Mouse (Mus musculus) limb, embryonic 14.5 days (tissue): ENCODE measurements at regions not wholly inside any gene's neighbourhood (a gene's known extent, or its start where the extent isn't known, plus 50 kb on each side); places are given as distances from the start of the nearest gene placed in this dataset.

Experiments used
- ATAC-seq: fragments of 200-750 bp; cut with Nextera tagmentation; 2 replicates; pipeline ENCODE4 v1.8.0; 2017; ENCODE audit warnings: low read depth, moderate number of reproducible peaks, moderate TSS enrichment; ENCODE audit not compliant: low FRiP score
- DNase-seq: peaks from one replicate; pipeline ENCODE4 v3.0.0-alpha.2; 2015; ENCODE audit warnings: low spot score
- H3K27ac ChIP-seq: fragments of 300-500 bp; sonication (generic); replicated peaks from 2 replicates; pipeline ENCODE4 v1.5.1; 2014; ENCODE audit warnings: low read depth, mild to moderate bottlenecking, low read length, moderate library complexity, mixed read lengths
- H3K27me3 ChIP-seq: fragments of 300-500 bp; sonication (generic); 2 replicates; pipeline ENCODE4 v1.6.1; 2014; ENCODE audit warnings: low read length, mixed read lengths; ENCODE audit not compliant: control insufficient read depth, insufficient read depth
- H3K36me3 ChIP-seq: fragments of 300-500 bp; sonication (generic); 2 replicates; pipeline ENCODE4 v1.6.1; 2014; ENCODE audit warnings: mild to moderate bottlenecking, low read length, moderate library complexity, mixed read lengths; ENCODE audit not compliant: control insufficient read depth, insufficient read depth
- H3K4me1 ChIP-seq: fragments of 300-500 bp; sonication (generic); 2 replicates; pipeline ENCODE4 v1.6.1; 2014; ENCODE audit warnings: antibody characterized with exemption, low read length, mixed read lengths; ENCODE audit not compliant: control insufficient read depth, insufficient read depth
- H3K4me2 ChIP-seq: fragments of 300-500 bp; sonication (generic); replicated peaks from 2 replicates; pipeline ENCODE4 v1.6.1; 2014; ENCODE audit warnings: low read depth, mild to moderate bottlenecking, low read length, moderate library complexity; ENCODE audit not compliant: severe bottlenecking
- H3K4me3 ChIP-seq: fragments of 300-500 bp; sonication (generic); replicated peaks from 2 replicates; pipeline ENCODE4 v1.5.1; 2014; ENCODE audit warnings: low read length
- H3K9ac ChIP-seq: fragments of 300-500 bp; sonication (generic); 2 replicates; pipeline ENCODE4 v1.6.1; 2014; ENCODE audit warnings: mild to moderate bottlenecking, low read depth, low read length, moderate library complexity; ENCODE audit not compliant: severe bottlenecking
- H3K9me3 ChIP-seq: fragments of 300-500 bp; sonication (generic); 2 replicates; pipeline ENCODE4 v1.6.1; 2016; ENCODE audit warnings: low read length; ENCODE audit not compliant: control insufficient read depth
- POLR2A ChIP-seq: fragments of 200-500 bp; IDR thresholded peaks from 2 replicates; pipeline ENCODE4 v1.8.0; 2012; ENCODE audit warnings: inconsistent platforms, mild to moderate bottlenecking, moderate library complexity, borderline replicate concordance; ENCODE audit not compliant: insufficient read depth, insufficient read length; ENCODE audit errors: extremely low read depth
- WGBS: fragments of 180-500 bp; shearing (Covaris S2); extraction: QIAGEN DNeasy Blood & Tissue Kit; methylation state at CpG from one replicate; pipeline ENCODE4 v1.1.7; 2014; 5-methylcytosine and 5-hydroxymethylcytosine counted together

GRCm38 (mm10) chr15:15443271-15443670, 1285.3 kb upstream of the Cdh9 start:
- no peak for TF ChIP-seq POLR2A
- ATAC-seq (no peak), DNase-seq (no peak)
- Histone ChIP-seq H3K9ac (no peak overlapping the region), H3K4me1 (no peaks in the 10 kb centered on the region), H3K36me3 (no peaks in the 10 kb centered on the region), H3K27ac (no peak overlapping the region), H3K4me3 (no peak overlapping the region), H3K9me3 (no peaks in the 10 kb centered on the region), H3K4me2 (no peak overlapping the region), H3K27me3 (no peaks in the 10 kb centered on the region)
- 94% methylated on average over 15 of the region's 15 CpGs for WGBS

- H3K4me2 ChIP-seq = no peak overlapping the region
- no peaks in the 10 kb centered on the region for H3K36me3 ChIP-seq
- WGBS = 92% methylated on average over 2 of the region's 2 CpGs
- H3K4me3 ChIP-seq = no peak overlapping the region
- H3K9me3 ChIP-seq = no peaks in the 10 kb centered on the region
- ATAC-seq (no peak), DNase-seq (no peak)
- no peaks in the 10 kb centered on the region for H3K27me3 ChIP-seq
- no peak overlapping the region for H3K27ac ChIP-seq
- no peak overlapping the region for H3K9ac ChIP-seq
- no peak for TF ChIP-seq POLR2A
- H3K4me1 ChIP-seq = no peaks in the 10 kb centered on the region
Observed at GRCm38 (mm10) chr15:15477702-15478101, 1250.9 kb upstream of the Cdh9 start.

GRCm38 (mm10) chr15:15500276-15500675, 1228.3 kb upstream of the Cdh9 start:
- no peak overlapping the region for H3K27ac ChIP-seq
- DNase-seq = no peak
- no peak for TF ChIP-seq POLR2A
- H3K4me2 ChIP-seq = no peak overlapping the region
- no peak overlapping the region for H3K4me3 ChIP-seq
- ATAC-seq = no peak
- WGBS = 88% methylated on average over 4 of the region's 4 CpGs
- H3K4me1 ChIP-seq = no peaks in the 10 kb centered on the region
- H3K9ac ChIP-seq = no peak overlapping the region
- H3K36me3 ChIP-seq = no peaks in the 10 kb centered on the region
- no peaks in the 10 kb centered on the region for H3K9me3 ChIP-seq
- H3K27me3 ChIP-seq = no peaks in the 10 kb centered on the region

GRCm38 (mm10) chr15:15538944-15539343, 1189.6 kb upstream of the Cdh9 start:
- ATAC-seq = no peak
- Histone ChIP-seq H3K4me3 (no peak overlapping the region), H3K27ac (no peak overlapping the region), H3K4me2 (no peak overlapping the region), H3K27me3 (no peaks in the 10 kb centered on the region), H3K36me3 (no peaks in the 10 kb centered on the region), H3K9ac (no peak overlapping the region), H3K4me1 (no peaks in the 10 kb centered on the region), H3K9me3 (no peaks in the 10 kb centered on the region)
- TF ChIP-seq POLR2A = no peak
- WGBS = 67% methylated on average over 1 of the region's 1 CpGs
- DNase-seq = no peak

- no peak for ATAC-seq
- DNase-seq = no peak
- Histone ChIP-seq H3K27ac (no peak overlapping the region), H3K9ac (no peak overlapping the region), H3K9me3 (no peaks in the 10 kb centered on the region), H3K36me3 (no peaks in the 10 kb centered on the region), H3K4me1 (no peaks in the 10 kb centered on the region), H3K27me3 (no peaks in the 10 kb centered on the region), H3K4me2 (no peak overlapping the region), H3K4me3 (no peak overlapping the region)
- no peak for TF ChIP-seq POLR2A
- 96% methylated on average over 4 of the region's 4 CpGs for WGBS
Observed at GRCm38 (mm10) chr15:15559148-15559752, 1169.3 kb upstream of the Cdh9 start.
